Mouse (Mus musculus) midbrain, postnatal 0 days (tissue): ENCODE measurements at regions not wholly inside any gene's neighbourhood (a gene's known extent, or its start where the extent isn't known, plus 50 kb on each side); places are given as distances from the start of the nearest gene placed in this dataset.

Source experiments
- ATAC-seq: fragments of 200-750 bp; cut with Nextera tagmentation; 2 replicates; pipeline ENCODE4 v1.8.0; 2017; ENCODE audit warnings: moderate number of reproducible peaks, mild to moderate bottlenecking, moderate TSS enrichment, moderate library complexity; ENCODE audit not compliant: low FRiP score
- DNase-seq: peaks from one replicate; pipeline ENCODE4 v3.0.0-alpha.2; 2015; ENCODE audit warnings: low spot score
- H3K27ac ChIP-seq: fragments of 300-500 bp; sonication (generic); 2 replicates; pipeline ENCODE4 v1.5.1; 2014; ENCODE audit warnings: low read depth, mild to moderate bottlenecking, low read length, mixed read lengths
- H3K27me3 ChIP-seq: fragments of 300-500 bp; sonication (generic); 2 replicates; pipeline ENCODE4 v1.6.1; 2014; ENCODE audit warnings: low read length, control low read depth, mixed read lengths; ENCODE audit not compliant: insufficient read depth
- H3K36me3 ChIP-seq: fragments of 300-500 bp; sonication (generic); 2 replicates; pipeline ENCODE4 v1.6.1; 2014; ENCODE audit warnings: low read length, control low read depth, mixed read lengths; ENCODE audit not compliant: insufficient read depth
- H3K4me1 ChIP-seq: fragments of 300-500 bp; sonication (generic); 2 replicates; pipeline ENCODE4 v1.6.1; 2014; ENCODE audit warnings: mild to moderate bottlenecking, control low read depth, antibody characterized with exemption, low read length, mixed read lengths; ENCODE audit not compliant: insufficient read depth
- H3K4me2 ChIP-seq: fragments of 300-500 bp; sonication (generic); 2 replicates; pipeline ENCODE4 v1.6.1; 2014; ENCODE audit warnings: low read depth, mild to moderate bottlenecking, low read length, mixed read lengths; ENCODE audit not compliant: poor library complexity, severe bottlenecking
- H3K4me3 ChIP-seq: fragments of 300-500 bp; sonication (generic); 2 replicates; pipeline ENCODE4 v1.5.1; 2014; ENCODE audit warnings: low read depth, mild to moderate bottlenecking, low read length, moderate library complexity
- H3K9ac ChIP-seq: fragments of 300-500 bp; sonication (generic); replicated peaks from 2 replicates; pipeline ENCODE4 v1.6.1; 2014; ENCODE audit warnings: mild to moderate bottlenecking, low read length, moderate library complexity, mixed read lengths; ENCODE audit not compliant: poor library complexity, severe bottlenecking
- H3K9me3 ChIP-seq: fragments of 300-500 bp; sonication (generic); 2 replicates; pipeline ENCODE4 v1.6.1; 2016; ENCODE audit warnings: low read length, control low read depth
- CTCF ChIP-seq: IDR thresholded peaks from 2 replicates; pipeline ENCODE4 v1.5.1; 2016; ENCODE audit warnings: antibody characterized with exemption, mild to moderate bottlenecking
- WGBS: fragments of 180-500 bp; shearing (Covaris S2); extraction: QIAGEN DNeasy Blood & Tissue Kit; methylation state at CpG from one replicate; pipeline ENCODE4 v1.1.7; 2014; 5-methylcytosine and 5-hydroxymethylcytosine counted together

- DNase-seq, result peak; percentile 85
- TF ChIP-seq CTCF, result no peak
- no peaks in the 10 kb centered on the region for H3K9me3 ChIP-seq
- H3K9ac ChIP-seq, result no peak overlapping the region; the same call in 1 of the 2 replicates
- H3K4me2 ChIP-seq, result no peak overlapping the region
- ATAC-seq, result peak; percentile 75
- no peaks in the 10 kb centered on the region for H3K4me1 ChIP-seq
- no peak overlapping the region for H3K4me3 ChIP-seq
- no peaks in the 10 kb centered on the region for H3K36me3 ChIP-seq
- no peaks in the 10 kb centered on the region for H3K27me3 ChIP-seq
- 58% methylated on average over 7 of the region's 7 CpGs for WGBS
- no peak overlapping the region for H3K27ac ChIP-seq
Measured at GRCm38 (mm10) chr1:88923791-88924581, 146.2 kb upstream of the Sh3bp4 start.

GRCm38 (mm10) chr1:88935191-88935590, 135.0 kb upstream of the Sh3bp4 start:
- Histone ChIP-seq H3K4me2 (no peak overlapping the region), H3K4me3 (no peak overlapping the region), H3K27ac (no peak overlapping the region), H3K4me1 (no peaks in the 10 kb centered on the region), H3K9ac (no peak overlapping the region), H3K36me3 (no peaks in the 10 kb centered on the region), H3K27me3 (no peaks in the 10 kb centered on the region), H3K9me3 (no peaks in the 10 kb centered on the region)
- DNase-seq (no peak), ATAC-seq (no peak)
- 93% methylated on average over 1 of the region's 1 CpGs for WGBS
- no peak for TF ChIP-seq CTCF

- no peak overlapping the region for H3K9ac ChIP-seq
- ATAC-seq (no peak), DNase-seq (no peak)
- no peak overlapping the region for H3K4me3 ChIP-seq
- H3K36me3 ChIP-seq, result no peaks in the 10 kb centered on the region
- H3K27me3 ChIP-seq, result no peaks in the 10 kb centered on the region
- no peak overlapping the region for H3K4me2 ChIP-seq
- TF ChIP-seq CTCF, result no peak
- 82% methylated on average over 3 of the region's 3 CpGs for WGBS
- no peaks in the 10 kb centered on the region for H3K4me1 ChIP-seq
- H3K9me3 ChIP-seq, result no peaks in the 10 kb centered on the region
- no peak overlapping the region for H3K27ac ChIP-seq
Measured at GRCm38 (mm10) chr1:88935779-88936178, 134.4 kb upstream of the Sh3bp4 start.

- peak; percentile 39 for DNase-seq
- Histone ChIP-seq H3K36me3 (no peaks in the 10 kb centered on the region), H3K27me3 (no peaks in the 10 kb centered on the region), H3K4me1 (no peaks in the 10 kb centered on the region), H3K27ac (no peak overlapping the region), H3K4me3 (no peak overlapping the region), H3K9me3 (no peaks in the 10 kb centered on the region), H3K4me2 (no peak overlapping the region), H3K9ac (no peak overlapping the region)
- TF ChIP-seq CTCF, result no peak
- 82% methylated on average over 1 of the region's 1 CpGs for WGBS
- no peak for ATAC-seq
Measured at GRCm38 (mm10) chr1:88937327-88937726, 132.9 kb upstream of the Sh3bp4 start.

- H3K4me3 ChIP-seq, result no peak overlapping the region
- no peak for ATAC-seq
- no peak overlapping the region for H3K9ac ChIP-seq
- peak; percentile 29 for DNase-seq
- H3K9me3 ChIP-seq, result no peaks in the 10 kb centered on the region
- H3K4me2 ChIP-seq, result no peak overlapping the region
- H3K36me3 ChIP-seq, result no peaks in the 10 kb centered on the region
- H3K27ac ChIP-seq, result no peak overlapping the region
- no peaks in the 10 kb centered on the region for H3K27me3 ChIP-seq
- no peak for TF ChIP-seq CTCF
- WGBS, result 53% methylated on average over 7 of the region's 7 CpGs
- no peaks in the 10 kb centered on the region for H3K4me1 ChIP-seq
Measured at GRCm38 (mm10) chr1:88938458-88938857, 131.8 kb upstream of the Sh3bp4 start.

- peak; percentile 28 for DNase-seq
- H3K27me3 ChIP-seq, result no peaks in the 10 kb centered on the region
- H3K36me3 ChIP-seq, result no peaks in the 10 kb centered on the region
- no peak overlapping the region for H3K9ac ChIP-seq
- TF ChIP-seq CTCF, result no peak
- no peaks in the 10 kb centered on the region for H3K4me1 ChIP-seq
- H3K4me3 ChIP-seq, result no peak overlapping the region
- no peak overlapping the region for H3K4me2 ChIP-seq
- no peak overlapping the region for H3K27ac ChIP-seq
- 60% methylated on average over 8 of the region's 8 CpGs for whole genome bisulfite sequencing
- no peaks in the 10 kb centered on the region for H3K9me3 ChIP-seq
- no peak for ATAC-seq
Measured at GRCm38 (mm10) chr1:88943039-88943438, 127.2 kb upstream of the Sh3bp4 start.
